Mouse (Mus musculus): ENCODE measurements around the gene Nutf2.

- TF ChIP-seq CTCF (conservative IDR thresholded peaks at IDR 0.05; ENCODE audit: low read length) (no peak), NANOG (IDR thresholded peaks at IDR 0.05; ENCODE audit: borderline replicate concordance, low read length) (no peak), POU5F1 (IDR thresholded peaks at IDR 0.05; ENCODE audit: borderline replicate concordance, low read length) (no peak)
Measured at GRCm38 (mm10) chr8:105856168-105856835, 4.1 kb upstream of the Nutf2 start.

All from E14TG2a.4 (cell line).